8 mouse cellular contexts compared by ENCODE assay signal in genomic region chr13:55472132-55473022, GRCm38 (mm10). TPM values are rescaled to one million over a fixed set of nuclear protein-coding genes. Genes with fewer than 3 reads are reported as not detected.
DNase-seq lines count a peak whose midpoint lies in the region; ATAC-seq lines count a peak whose summit lies in the region.

No protein-coding gene starts in this region.

- peak overlapping the region; percentile 91 for H3K27ac ChIP-seq in midbrain, embryonic 12.5 days (replicated peaks)

- WGBS in midbrain, embryonic 12.5 days, result under 1% methylated on average over 96 of the region's 103 CpGs

- 0 out of 2 replicates have a peak, but pooled peaks cover 2% of the 10 kb centered on the region for H3K27me3 ChIP-seq in midbrain, embryonic 12.5 days
- no peaks in the 10 kb centered on the region for H3K27me3 ChIP-seq in splenic B cell, adult 2 months (ENCODE audit: control insufficient read depth, insufficient read depth, low read length, poor library complexity, severe bottlenecking)

- H3K9ac ChIP-seq in midbrain, embryonic 12.5 days (replicated peaks), result peak overlapping the region; percentile 86

- H3K9me3 ChIP-seq in midbrain, embryonic 12.5 days, result no peaks in the 10 kb centered on the region

- H3K36me3 ChIP-seq in midbrain, embryonic 12.5 days, result peaks cover 40% of the 10 kb centered on the region
- H3K36me3 ChIP-seq in splenic B cell, adult 2 months (ENCODE audit: control insufficient read depth, insufficient read depth, low read length, poor library complexity, severe bottlenecking), result no peaks in the 10 kb centered on the region

- peak overlapping the region; percentile 57 for H3K4me3 ChIP-seq in midbrain, embryonic 12.5 days

- peak; percentile 62 for DNase-seq in gastrocnemius, postnatal 10 days
- no peak for DNase-seq in gastrocnemius, adult 18-20 months (ENCODE audit: low spot score)
- DNase-seq in T-cell, adult 2 months (ENCODE audit: low spot score), result peak; percentile 57
- DNase-seq in embryo, embryonic 11 days, result peak; percentile 81
- DNase-seq in heart, postnatal 14 days, result peak; percentile 67
- DNase-seq in left cerebral cortex, postnatal 25 days (ENCODE audit: low spot score in 2 of 2), result peak; percentile 84 to 86
- peak; percentile 67 for DNase-seq in splenic B cell, adult 2 months (ENCODE audit: low read depth, low spot score)

- intact Hi-C loops in heart, postnatal 14 days (cut with DNase I), result loop anchor here (2.0 kb wide), 1 partner anchor 40 kb away; the partner anchor contains the start of gene Pdlim7
- intact Hi-C loops in left cerebral cortex, postnatal 25 days (cut with DNase I), result no loop called here

- H3K4me1 ChIP-seq in midbrain, embryonic 12.5 days, result peaks cover 92% of the 10 kb centered on the region

- H3K4me2 ChIP-seq in midbrain, embryonic 12.5 days (replicated peaks), result peak overlapping the region; percentile 90

- peak; percentile 42 for ATAC-seq in midbrain, embryonic 12.5 days (ENCODE audit: low FRiP score, low read depth)

RNA-seq across cellular contexts. Expression of gene Prr7, which starts 8.3 kb away (rescaled TPM):
- total RNA-seq in gastrocnemius, postnatal 10 days (2021), result 1 to 10 TPM; 2.1 to 2.5 TPM
- total RNA-seq in gastrocnemius, adult 18-20 months (2021), result under 1 TPM in 1 of 2 experiments, not detected in 1; 0.21 TPM
- 1 to 10 TPM in 1 of 2 experiments, under 1 TPM in 1; 0.81 to 1.6 TPM for total RNA-seq in heart, postnatal 14 days (2021)
- 10 to 100 TPM; 80.1 to 85.9 TPM for total RNA-seq in left cerebral cortex, postnatal 25 days (2021)
- polyA plus RNA-seq in midbrain, embryonic 12.5 days (2016; fragmentation: Nextera tagmentation; extraction: Ambion mirVana), result 2.0 and 2.3 TPM in 2 replicates

RNA-seq across cellular contexts. Expression of gene Dbn1, which starts 15.5 kb away (rescaled TPM):
- total RNA-seq in gastrocnemius, postnatal 10 days (2021), result 10 to 100 TPM; 52.6 to 71.2 TPM
- total RNA-seq in gastrocnemius, adult 18-20 months (2021), result 1 to 10 TPM; 4.0 to 6.2 TPM
- total RNA-seq in heart, postnatal 14 days (2021), result 10 to 100 TPM; 27.0 to 27.3 TPM
- total RNA-seq in left cerebral cortex, postnatal 25 days (2021), result 100 to 1,000 TPM; 287 to 295 TPM
- 558 and 585 TPM in 2 replicates for polyA plus RNA-seq in midbrain, embryonic 12.5 days (2016; fragmentation: Nextera tagmentation; extraction: Ambion mirVana)

RNA-seq across cellular contexts. Expression of gene Grk6, which starts 27.5 kb away (rescaled TPM):
- total RNA-seq in gastrocnemius, postnatal 10 days (2021), result 10 to 100 TPM; 17.4 to 22.3 TPM
- total RNA-seq in gastrocnemius, adult 18-20 months (2021), result 10 to 100 TPM in 1 of 2 experiments, 1 to 10 TPM in 1; 8.6 to 10.4 TPM
- 10 to 100 TPM; 24.3 to 27.2 TPM for total RNA-seq in heart, postnatal 14 days (2021)
- total RNA-seq in left cerebral cortex, postnatal 25 days (2021), result 10 to 100 TPM; 64.0 to 68.0 TPM
- 53.1 and 58.5 TPM in 2 replicates for polyA plus RNA-seq in midbrain, embryonic 12.5 days (2016; fragmentation: Nextera tagmentation; extraction: Ambion mirVana)

RNA-seq across cellular contexts. Expression of gene Pdlim7, which starts 41.1 kb away (rescaled TPM):
- total RNA-seq in gastrocnemius, postnatal 10 days (2021), result 100 to 1,000 TPM; 458 to 513 TPM
- 100 to 1,000 TPM; 450 to 533 TPM for total RNA-seq in gastrocnemius, adult 18-20 months (2021)
- 10 to 100 TPM; 52.3 to 56.6 TPM for total RNA-seq in heart, postnatal 14 days (2021)
- total RNA-seq in left cerebral cortex, postnatal 25 days (2021), result 10 to 100 TPM; 89.6 to 96.1 TPM
- polyA plus RNA-seq in midbrain, embryonic 12.5 days (2016; fragmentation: Nextera tagmentation; extraction: Ambion mirVana), result 140 and 156 TPM in 2 replicates

RNA-seq across cellular contexts. Expression of gene F12, which starts 45.8 kb away (rescaled TPM):
- under 1 TPM in 1 of 2 experiments, not detected in 1; 0.34 TPM for total RNA-seq in gastrocnemius, postnatal 10 days (2021)
- under 1 TPM in 1 of 2 experiments, not detected in 1; 0.12 TPM for total RNA-seq in gastrocnemius, adult 18-20 months (2021)
- total RNA-seq in heart, postnatal 14 days (2021), result not detected
- total RNA-seq in left cerebral cortex, postnatal 25 days (2021), result under 1 TPM; 0.57 to 0.62 TPM
- polyA plus RNA-seq in midbrain, embryonic 12.5 days (2016; fragmentation: Nextera tagmentation; extraction: Ambion mirVana), result not detected in 2 replicates

Comparison
In these comparisons a context has a peak if more than half of its experiments do, and no peak if none do; other contexts are left out.
1. RNA of gene Prr7, which starts 8.3 kb away (total RNA-seq): 80.1 to 85.9 TPM in left cerebral cortex, postnatal 25 days; 2.1 to 2.5 TPM in gastrocnemius, postnatal 10 days, 0.81 to 1.6 TPM in heart, postnatal 14 days and 0.21 TPM in gastrocnemius, adult 18-20 months; every median in the first group is over 10 times any median in the second.